Mouse (Mus musculus) liver, adult 2 months (tissue): ENCODE measurements around the gene C2cd5. TPM values are rescaled to one million over a fixed set of nuclear protein-coding genes. Genes with fewer than 3 reads are reported as not detected.
"Not testable (repeated sequence)": the region's sequence is repeated elsewhere in the genome, so short reads cannot be mapped to it uniquely, and the experiment has no call there.

Experiments used
- DNase-seq: peaks from one replicate; pipeline ENCODE4 v3.0.0-alpha.2; 2011; ENCODE audit warnings: low read depth, low spot score; ENCODE audit errors: extremely low read depth
- H3K27ac ChIP-seq: fragments of 200-500 bp; replicated peaks from 2 replicates; pipeline ENCODE4 v1.5.1; 2012; ENCODE audit warnings: low read depth, mild to moderate bottlenecking, control low read depth, inconsistent platforms, low read length; ENCODE audit not compliant: insufficient read depth
- H3K27me3 ChIP-seq: fragments of 200-500 bp; 2 replicates; pipeline ENCODE4 v1.6.1; 2012; ENCODE audit warnings: mild to moderate bottlenecking, moderate library complexity, low read length, inconsistent platforms; ENCODE audit not compliant: control insufficient read depth, insufficient read depth
- H3K36me3 ChIP-seq: fragments of 200-500 bp; 2 replicates; pipeline ENCODE4 v1.6.1; 2012; ENCODE audit warnings: low read length, inconsistent platforms; ENCODE audit not compliant: control insufficient read depth, insufficient read depth
- H3K4me1 ChIP-seq: fragments of 200-500 bp; 2 replicates; pipeline ENCODE4 v1.6.1; 2011; ENCODE audit warnings: low read length; ENCODE audit not compliant: control insufficient read depth, insufficient read depth
- H3K4me3 ChIP-seq: fragments of 200-500 bp; 2 replicates; pipeline ENCODE4 v1.5.1; 2011; ENCODE audit warnings: low read depth, mild to moderate bottlenecking, control low read depth, low read length, moderate library complexity; ENCODE audit not compliant: insufficient read depth
- H3K79me2 ChIP-seq: fragments of 200-500 bp; 2 replicates; pipeline ENCODE4 v1.6.1; 2012; ENCODE audit warnings: inconsistent platforms, mild to moderate bottlenecking, low read length, moderate library complexity; ENCODE audit not compliant: control insufficient read depth, insufficient read depth
- H3K9ac ChIP-seq: fragments of 200-500 bp; 2 replicates; pipeline ENCODE4 v1.6.1; 2012; ENCODE audit warnings: low read depth, mild to moderate bottlenecking, control low read depth, inconsistent platforms, low read length
- CTCF ChIP-seq: fragments of 200-500 bp; IDR thresholded peaks from 2 replicates; pipeline ENCODE4 v1.5.1; 2011; ENCODE audit warnings: low read depth, low read length, control low read depth
- POLR2A ChIP-seq: fragments of 200-500 bp; IDR thresholded peaks from 2 replicates; pipeline ENCODE4 v1.6.1; 2011; ENCODE audit warnings: low read length, control low read depth; ENCODE audit not compliant: insufficient read depth; ENCODE audit errors: extremely low read depth
- WGBS: fragments of 180-500 bp; shearing (Covaris S2); methylation state at CpG from one replicate; pipeline ENCODE4 v1.1.7; 2018; 5-methylcytosine and 5-hydroxymethylcytosine counted together
- polyA plus RNA-seq: library from polyadenylated mRNA; depleted of rRNA; stranded (reverse); fragments of >200 nt; gene quantifications from 2 replicates; pipeline ENCODE4 v1.2.3, GENCODE M21; 2012
- total RNA-seq: library from RNA; depleted of rRNA; stranded (reverse); fragments of >200 nt; gene quantifications from 2 replicates; pipeline ENCODE4 v1.2.3, GENCODE M21; 2014

C2cd5 gene
- total and polyA plus RNA-seq, 2 experiments: 3.2 to 4.1 TPM

GRCm38 (mm10) chr6:142988753-142989152 lies 111.2 kb downstream of the C2cd5 start:
- H3K4me1 ChIP-seq: no peaks in the 10 kb centered on the region
- H3K9ac ChIP-seq: no peak overlapping the region
- 19% methylated on average over 10 of the region's 10 CpGs for WGBS
- peak; percentile 99 for TF ChIP-seq CTCF
- TF ChIP-seq POLR2A: no peak
- no peaks in the 10 kb centered on the region for H3K36me3 ChIP-seq
- no peaks in the 10 kb centered on the region for H3K79me2 ChIP-seq
- peak; percentile 39 for DNase-seq
- H3K4me3 ChIP-seq: no peak overlapping the region
- H3K27me3 ChIP-seq: no peaks in the 10 kb centered on the region
- H3K27ac ChIP-seq: no peak overlapping the region

GRCm38 (mm10) chr6:142988231-142988630 lies 111.7 kb downstream of the C2cd5 start:
- H3K27ac ChIP-seq: no peak overlapping the region
- no peak for DNase-seq
- 66% methylated on average over 6 of the region's 6 CpGs for WGBS
- H3K27me3 ChIP-seq: no peaks in the 10 kb centered on the region
- no peak overlapping the region for H3K4me3 ChIP-seq
- H3K79me2 ChIP-seq: no peaks in the 10 kb centered on the region
- H3K9ac ChIP-seq: no peak overlapping the region
- no peaks in the 10 kb centered on the region for H3K4me1 ChIP-seq
- TF ChIP-seq POLR2A: no peak
- TF ChIP-seq CTCF: no peak
- no peaks in the 10 kb centered on the region for H3K36me3 ChIP-seq

- no peaks in the 10 kb centered on the region for H3K4me1 ChIP-seq
- H3K4me3 ChIP-seq: no peak overlapping the region
- no peak for DNase-seq
- no peaks in the 10 kb centered on the region for H3K79me2 ChIP-seq
- no peaks in the 10 kb centered on the region for H3K36me3 ChIP-seq
- TF ChIP-seq CTCF: no peak
- TF ChIP-seq POLR2A: no peak
- WGBS: 80% methylated on average over 6 of the region's 6 CpGs
- H3K9ac ChIP-seq: no peak overlapping the region
- H3K27me3 ChIP-seq: no peaks in the 10 kb centered on the region
- no peak overlapping the region for H3K27ac ChIP-seq
Measured at GRCm38 (mm10) chr6:142987616-142988015, 112.3 kb downstream of the C2cd5 start.

GRCm38 (mm10) chr6:142986706-142987105 lies 113.2 kb downstream of the C2cd5 start:
- not testable (repeated sequence) for H3K27ac ChIP-seq, H3K4me1 ChIP-seq, DNase-seq, H3K79me2 ChIP-seq, H3K9ac ChIP-seq, H3K36me3 ChIP-seq, H3K4me3 ChIP-seq, H3K27me3 ChIP-seq
- WGBS: 77% methylated on average over 9 of the region's 9 CpGs

GRCm38 (mm10) chr6:142985561-142986238 lies 114.2 kb downstream of the C2cd5 start:
- not testable (repeated sequence) for H3K4me3 ChIP-seq, H3K27me3 ChIP-seq, H3K9ac ChIP-seq, H3K36me3 ChIP-seq, H3K27ac ChIP-seq, DNase-seq, H3K4me1 ChIP-seq, H3K79me2 ChIP-seq
- 91% methylated on average over 9 of the region's 9 CpGs for WGBS

GRCm38 (mm10) chr6:142979665-142980660 lies 120.0 kb downstream of the C2cd5 start:
- 54% methylated on average over 6 of the region's 6 CpGs for WGBS
- Histone ChIP-seq H3K4me1 (no peaks in the 10 kb centered on the region), H3K36me3 (no peaks in the 10 kb centered on the region), H3K27ac (no peak overlapping the region), H3K4me3 (no peak overlapping the region), H3K79me2 (no peaks in the 10 kb centered on the region), H3K9ac (no peak overlapping the region), H3K27me3 (no peaks in the 10 kb centered on the region)
- DNase-seq: no peak
- TF ChIP-seq CTCF: no peak
